Mouse (Mus musculus) kidney, postnatal 0 days (tissue): Measurements from ENCODE around the gene Mogat1. TPM values are rescaled to one million over a fixed set of nuclear protein-coding genes. Genes with fewer than 3 reads are reported as not detected.

Source experiments
- ATAC-seq: fragments of 200-750 bp; cut with Nextera tagmentation; replicated peaks from 2 replicates; pipeline ENCODE4 v1.8.0; 2017; ENCODE audit warnings: low read depth, moderate number of reproducible peaks, moderate TSS enrichment, moderate library complexity; ENCODE audit not compliant: low FRiP score
- DNase-seq: peaks from one replicate; pipeline ENCODE4 v3.0.0-alpha.2; 2016; ENCODE audit warnings: low spot score
- H3K27ac ChIP-seq: fragments of 300-500 bp; sonication (generic); 2 replicates; pipeline ENCODE4 v1.5.1; 2014; ENCODE audit warnings: mild to moderate bottlenecking
- H3K27me3 ChIP-seq: fragments of 300-500 bp; sonication (generic); 2 replicates; pipeline ENCODE4 v1.6.1; 2014; ENCODE audit warnings: low read length, mixed read lengths; ENCODE audit not compliant: insufficient read depth
- H3K36me3 ChIP-seq: fragments of 300-500 bp; sonication (generic); 2 replicates; pipeline ENCODE4 v1.6.1; 2014; ENCODE audit warnings: low read length, mixed read lengths; ENCODE audit not compliant: insufficient read depth
- H3K4me1 ChIP-seq: fragments of 300-500 bp; sonication (generic); replicated peaks from 2 replicates; pipeline ENCODE4 v1.6.1; 2014; ENCODE audit warnings: antibody characterized with exemption, low read length, mixed read lengths; ENCODE audit not compliant: insufficient read depth
- H3K4me2 ChIP-seq: fragments of 300-500 bp; sonication (generic); 2 replicates; pipeline ENCODE4 v1.6.1; 2014; ENCODE audit warnings: mild to moderate bottlenecking, low read length, moderate library complexity, mixed read lengths
- H3K4me3 ChIP-seq: fragments of 300-500 bp; sonication (generic); replicated peaks from 2 replicates; pipeline ENCODE4 v1.5.1; 2014; ENCODE audit warnings: low read depth, low read length
- H3K9ac ChIP-seq: fragments of 300-500 bp; sonication (generic); 2 replicates; pipeline ENCODE4 v1.6.1; 2014; ENCODE audit warnings: low read depth, low read length
- H3K9me3 ChIP-seq: fragments of 300-500 bp; sonication (generic); replicated peaks from 2 replicates; pipeline ENCODE4 v1.6.1; 2016; ENCODE audit warnings: low read length, inconsistent platforms, mixed read lengths
- CTCF ChIP-seq: IDR thresholded peaks from 2 replicates; pipeline ENCODE4 v1.5.1; 2016; ENCODE audit warnings: antibody characterized with exemption, low read depth, mild to moderate bottlenecking, moderate library complexity
- WGBS: fragments of 180-500 bp; shearing (Covaris S2); extraction: QIAGEN DNeasy Blood & Tissue Kit; methylation state at CpG from one replicate; pipeline ENCODE4 v1.1.7; 2014; 5-methylcytosine and 5-hydroxymethylcytosine counted together
- polyA plus RNA-seq: library from polyadenylated mRNA; unstranded; fragments of >200 nt; fragmentation: Nextera tagmentation; extraction: Ambion mirVana; gene quantifications from 2 replicates; pipeline ENCODE4 v1.2.1, GENCODE M21; 2015

The Mogat1 gene
- polyA plus RNA-seq, 1 experiment from 2014 or later = 2.0 TPM

- DNase-seq = no peak
- 70% methylated on average over 9 of the region's 9 CpGs for WGBS
Observed at GRCm38 (mm10) chr1:78546258-78546657, 35.5 kb downstream of the Mogat1 start.

GRCm38 (mm10) chr1:78548961-78549360, 38.2 kb downstream of the Mogat1 start:
- DNase-seq = no peak
- ATAC-seq = no peak

More at GRCm38 (mm10) chr1:78546258-78546657, 35.5 kb downstream of the Mogat1 start:
- Histone ChIP-seq H3K36me3 (no peaks in the 10 kb centered on the region), H3K9me3 (no peaks in the 10 kb centered on the region), H3K4me1 (no peaks in the 10 kb centered on the region), H3K27me3 (no peaks in the 10 kb centered on the region), H3K4me2 (no peak overlapping the region), H3K4me3 (no peak overlapping the region), H3K27ac (no peak overlapping the region), H3K9ac (no peak overlapping the region)
- no peak for TF ChIP-seq CTCF
- ATAC-seq = no peak

GRCm38 (mm10) chr1:78554012-78554666, 43.3 kb downstream of the Mogat1 start:
- H3K9me3 ChIP-seq = no peaks in the 10 kb centered on the region
- no peaks in the 10 kb centered on the region for H3K36me3 ChIP-seq
- H3K9ac ChIP-seq = no peak overlapping the region
- no peaks in the 10 kb centered on the region for H3K4me1 ChIP-seq
- no peak overlapping the region for H3K4me3 ChIP-seq
- H3K4me2 ChIP-seq = no peak overlapping the region
- DNase-seq (no peak), ATAC-seq (no peak)
- no peak overlapping the region for H3K27ac ChIP-seq
- H3K27me3 ChIP-seq = no peaks in the 10 kb centered on the region
- TF ChIP-seq CTCF = no peak
- WGBS = 53% methylated on average over 8 of the region's 8 CpGs

More at GRCm38 (mm10) chr1:78548961-78549360, 38.2 kb downstream of the Mogat1 start:
- Histone ChIP-seq H3K9me3 (no peaks in the 10 kb centered on the region), H3K36me3 (no peaks in the 10 kb centered on the region), H3K4me2 (no peak overlapping the region), H3K4me3 (no peak overlapping the region), H3K27ac (no peak overlapping the region), H3K4me1 (no peaks in the 10 kb centered on the region), H3K9ac (no peak overlapping the region), H3K27me3 (no peaks in the 10 kb centered on the region)
- TF ChIP-seq CTCF = no peak
- WGBS = 47% methylated on average over 6 of the region's 6 CpGs

- no peaks in the 10 kb centered on the region for H3K4me1 ChIP-seq
- H3K9ac ChIP-seq = no peak overlapping the region
- no peak overlapping the region for H3K4me3 ChIP-seq
- no peak overlapping the region for H3K4me2 ChIP-seq
- WGBS = 87% methylated on average over 2 of the region's 2 CpGs
- DNase-seq = no peak
- no peaks in the 10 kb centered on the region for H3K36me3 ChIP-seq
- no peak overlapping the region for H3K27ac ChIP-seq
- no peaks in the 10 kb centered on the region for H3K27me3 ChIP-seq
- no peak for ATAC-seq
- no peaks in the 10 kb centered on the region for H3K9me3 ChIP-seq
- TF ChIP-seq CTCF = no peak
Observed at GRCm38 (mm10) chr1:78566963-78567362, 56.2 kb downstream of the Mogat1 start.

- WGBS = 35% methylated on average over 6 of the region's 6 CpGs
- DNase-seq (no peak), ATAC-seq (no peak)
- H3K27me3 ChIP-seq = no peaks in the 10 kb centered on the region
- H3K4me2 ChIP-seq = no peak overlapping the region
- no peaks in the 10 kb centered on the region for H3K36me3 ChIP-seq
- H3K4me3 ChIP-seq = no peak overlapping the region
- no peak overlapping the region for H3K9ac ChIP-seq
- H3K27ac ChIP-seq = no peak overlapping the region
- H3K9me3 ChIP-seq = no peaks in the 10 kb centered on the region
- no peaks in the 10 kb centered on the region for H3K4me1 ChIP-seq
- TF ChIP-seq CTCF = no peak
Observed at GRCm38 (mm10) chr1:78567421-78567820, 56.6 kb downstream of the Mogat1 start.

- H3K9ac ChIP-seq = no peak overlapping the region
- DNase-seq (peak; percentile 25), ATAC-seq (no peak)
- no peaks in the 10 kb centered on the region for H3K27me3 ChIP-seq
- no peak overlapping the region for H3K27ac ChIP-seq
- H3K4me2 ChIP-seq = no peak overlapping the region
- H3K36me3 ChIP-seq = no peaks in the 10 kb centered on the region
- 30% methylated on average over 8 of the region's 8 CpGs for WGBS
- TF ChIP-seq CTCF = no peak
- H3K9me3 ChIP-seq = no peaks in the 10 kb centered on the region
- no peaks in the 10 kb centered on the region for H3K4me1 ChIP-seq
- no peak overlapping the region for H3K4me3 ChIP-seq
Observed at GRCm38 (mm10) chr1:78567834-78568507, 57.2 kb downstream of the Mogat1 start.
